Mouse (Mus musculus) midbrain, embryonic 14.5 days (tissue): ENCODE measurements around the gene Tmem174. TPM values are rescaled to one million over a fixed set of nuclear protein-coding genes. Genes with fewer than 3 reads are reported as not detected.
A peak's percentile ranks its signal among the peaks of the same experiment; 100 is the strongest.

ENCODE experiments used
- ATAC-seq: fragments of 200-750 bp; cut with Nextera tagmentation; 2 replicates; pipeline ENCODE4 v1.8.0; 2017; ENCODE audit warnings: moderate number of reproducible peaks, moderate library complexity; ENCODE audit not compliant: low FRiP score, low TSS enrichment
- DNase-seq: peaks from one replicate; pipeline ENCODE4 v3.0.0-alpha.2; 2015
- H3K27ac ChIP-seq: fragments of 300-500 bp; sonication (generic); replicated peaks from 2 replicates; pipeline ENCODE4 v1.5.1; 2014; ENCODE audit warnings: mild to moderate bottlenecking, low read depth, low read length, moderate library complexity
- H3K27me3 ChIP-seq: fragments of 300-500 bp; sonication (generic); 2 replicates; pipeline ENCODE4 v1.6.1; 2014; ENCODE audit warnings: low read length, control low read depth, mixed read lengths; ENCODE audit not compliant: control insufficient read depth, insufficient read depth
- H3K36me3 ChIP-seq: fragments of 300-500 bp; sonication (generic); 2 replicates; pipeline ENCODE4 v1.6.1; 2014; ENCODE audit warnings: low read length, control low read depth; ENCODE audit not compliant: control insufficient read depth, insufficient read depth
- H3K4me1 ChIP-seq: fragments of 300-500 bp; sonication (generic); 2 replicates; pipeline ENCODE4 v1.6.1; 2014; ENCODE audit warnings: mild to moderate bottlenecking, antibody characterized with exemption, low read length, control low read depth; ENCODE audit not compliant: control insufficient read depth, insufficient read depth
- H3K4me2 ChIP-seq: fragments of 300-500 bp; sonication (generic); 2 replicates; pipeline ENCODE4 v1.6.1; 2014; ENCODE audit warnings: mild to moderate bottlenecking, low read length, moderate library complexity
- H3K4me3 ChIP-seq: fragments of 300-500 bp; sonication (generic); replicated peaks from 2 replicates; pipeline ENCODE4 v1.5.1; 2014; ENCODE audit warnings: low read depth, low read length
- H3K9ac ChIP-seq: fragments of 300-500 bp; sonication (generic); replicated peaks from 2 replicates; pipeline ENCODE4 v1.6.1; 2014; ENCODE audit warnings: mild to moderate bottlenecking, low read length, moderate library complexity
- H3K9me3 ChIP-seq: fragments of 300-500 bp; sonication (generic); 2 replicates; pipeline ENCODE4 v1.6.1; 2016; ENCODE audit warnings: low read length, control low read depth, mixed read lengths; ENCODE audit not compliant: control insufficient read depth
- WGBS: fragments of 180-500 bp; shearing (Covaris S2); extraction: QIAGEN DNeasy Blood & Tissue Kit; methylation state at CpG from one replicate; pipeline ENCODE4 v1.1.7; 2014; 5-methylcytosine and 5-hydroxymethylcytosine counted together
- polyA plus RNA-seq: library from polyadenylated mRNA; unstranded; fragments of >200 nt; fragmentation: Nextera tagmentation; extraction: Ambion mirVana; gene quantifications from 2 replicates; pipeline ENCODE4 v1.2.1, GENCODE M21; 2014

Tmem174 gene
- polyA plus RNA-seq, 1 experiment from 2014 or later: not detected

DNA sequence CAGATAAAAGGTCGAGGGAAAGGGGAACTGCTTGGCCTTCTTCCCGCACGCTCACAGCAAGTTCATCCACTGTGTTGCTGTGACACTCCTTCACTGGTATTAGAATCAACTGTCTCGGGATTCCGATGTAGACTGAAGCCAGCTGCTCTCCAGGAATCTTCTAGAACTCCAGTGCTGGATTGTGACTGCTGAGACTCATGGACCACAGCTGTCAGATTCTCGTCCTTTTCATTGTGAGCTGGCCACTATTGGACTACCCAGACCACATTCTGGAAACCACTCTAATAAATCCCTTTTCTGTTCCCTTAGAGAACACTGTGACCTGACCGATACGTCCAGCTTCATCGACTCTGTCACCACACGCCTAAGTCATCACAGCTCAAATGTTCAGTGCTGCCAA, 28.0 kb upstream of the Tmem174 start:
- H3K4me3 ChIP-seq: no peak overlapping the region
- H3K9ac ChIP-seq: no peak overlapping the region
- no peaks in the 10 kb centered on the region for H3K4me1 ChIP-seq
- no peak for ATAC-seq
- 90% methylated on average over 10 of the region's 10 CpGs for WGBS
- DNase-seq: no peak
- no peak overlapping the region for H3K27ac ChIP-seq
- no peaks in the 10 kb centered on the region for H3K36me3 ChIP-seq
- no peak overlapping the region for H3K4me2 ChIP-seq
- H3K9me3 ChIP-seq: no peaks in the 10 kb centered on the region
- no peaks in the 10 kb centered on the region for H3K27me3 ChIP-seq

- H3K27ac ChIP-seq: no peak overlapping the region
- no peak overlapping the region for H3K4me3 ChIP-seq
- DNase-seq (no peak), ATAC-seq (no peak)
- no peaks in the 10 kb centered on the region for H3K36me3 ChIP-seq
- 88% methylated on average over 4 of the region's 4 CpGs for WGBS
- H3K4me1 ChIP-seq: no peaks in the 10 kb centered on the region
- no peaks in the 10 kb centered on the region for H3K27me3 ChIP-seq
- H3K9ac ChIP-seq: no peak overlapping the region
- no peak overlapping the region for H3K4me2 ChIP-seq
- no peaks in the 10 kb centered on the region for H3K9me3 ChIP-seq
Measured at GRCm38 (mm10) chr13:98662173-98662675, 25.0 kb upstream of the Tmem174 start.

GRCm38 (mm10) chr13:98656034-98656471, 18.8 kb upstream of the Tmem174 start:
- DNase-seq (peak; percentile 39), ATAC-seq (no peak)
- Histone ChIP-seq H3K4me1 (no peaks in the 10 kb centered on the region), H3K9me3 (no peaks in the 10 kb centered on the region), H3K9ac (no peak overlapping the region), H3K36me3 (no peaks in the 10 kb centered on the region), H3K27ac (no peak overlapping the region), H3K4me2 (no peak overlapping the region), H3K4me3 (no peak overlapping the region), H3K27me3 (no peaks in the 10 kb centered on the region)
- 72% methylated on average over 16 of the region's 16 CpGs for WGBS

DNA sequence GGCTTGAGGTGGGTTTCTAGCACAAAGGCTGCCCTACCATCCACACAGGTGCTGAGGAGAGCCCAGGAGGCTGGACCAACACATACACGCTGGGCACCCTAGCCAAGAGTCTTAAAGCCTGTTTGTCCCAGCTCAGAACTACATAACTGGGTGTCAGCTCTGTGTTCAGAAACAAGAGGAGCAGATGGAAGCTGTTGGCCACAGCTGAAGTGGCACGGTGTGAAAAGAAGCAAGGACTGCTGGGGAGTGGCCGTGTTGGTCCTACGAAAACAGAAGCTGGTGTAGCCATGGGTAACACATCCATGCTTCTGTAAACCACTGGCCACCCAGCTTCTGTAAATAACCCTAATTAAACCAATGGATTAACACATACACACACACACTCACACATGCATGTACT, 18.1 kb upstream of the Tmem174 start:
- WGBS: 94% methylated on average over 4 of the region's 4 CpGs
- DNase-seq: no peak
- Histone ChIP-seq H3K4me1 (no peaks in the 10 kb centered on the region), H3K4me2 (no peak overlapping the region), H3K4me3 (no peak overlapping the region), H3K9ac (no peak overlapping the region), H3K27me3 (no peaks in the 10 kb centered on the region), H3K36me3 (no peaks in the 10 kb centered on the region), H3K27ac (no peak overlapping the region), H3K9me3 (no peaks in the 10 kb centered on the region)
- no peak for ATAC-seq

DNA sequence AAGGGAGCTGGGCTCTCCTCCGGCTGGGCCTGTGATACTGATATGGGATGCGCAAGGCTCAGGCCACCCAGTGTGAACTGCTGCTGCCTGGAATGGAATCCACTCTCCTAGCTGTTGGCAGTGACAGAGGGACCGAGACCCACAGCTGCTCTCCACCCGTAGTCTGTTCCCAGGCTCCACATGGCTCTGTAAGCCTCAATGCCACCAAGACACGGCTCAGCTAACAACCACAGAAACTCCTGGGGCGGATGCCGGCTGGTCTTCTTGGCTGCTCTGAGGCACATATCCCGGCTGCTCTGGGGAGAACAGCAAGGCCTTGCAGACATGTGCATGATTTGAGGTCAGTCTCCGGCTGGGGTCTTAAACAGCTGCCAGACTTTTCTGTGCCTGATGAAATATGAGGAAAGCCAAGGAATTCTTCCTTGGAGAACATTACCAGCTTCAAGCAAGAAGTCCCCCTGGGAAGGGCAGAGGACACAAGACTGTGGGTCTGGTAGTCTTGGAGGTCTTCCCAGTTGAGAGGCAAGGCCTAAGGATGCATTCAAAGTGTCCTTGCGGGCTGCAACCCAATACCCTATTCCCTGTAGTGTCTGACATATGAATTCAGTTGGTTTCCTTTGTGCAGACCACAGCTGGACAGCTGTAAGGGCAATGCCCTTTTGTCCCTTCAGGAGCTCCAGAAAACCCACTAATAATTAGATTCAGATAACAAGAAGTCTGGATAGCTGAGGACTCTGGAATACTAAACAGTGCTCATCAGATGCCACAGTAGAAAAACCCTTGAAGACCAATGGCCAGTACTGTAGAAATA, 17.1 kb upstream of the Tmem174 start:
- ATAC-seq (no peak), DNase-seq (peak; percentile 2)
- Histone ChIP-seq H3K4me1 (no peaks in the 10 kb centered on the region), H3K4me3 (no peak overlapping the region), H3K27ac (no peak overlapping the region), H3K36me3 (no peaks in the 10 kb centered on the region), H3K9ac (no peak overlapping the region), H3K27me3 (no peaks in the 10 kb centered on the region), H3K4me2 (no peak overlapping the region), H3K9me3 (no peaks in the 10 kb centered on the region)
- WGBS: 89% methylated on average over 10 of the region's 10 CpGs

DNA sequence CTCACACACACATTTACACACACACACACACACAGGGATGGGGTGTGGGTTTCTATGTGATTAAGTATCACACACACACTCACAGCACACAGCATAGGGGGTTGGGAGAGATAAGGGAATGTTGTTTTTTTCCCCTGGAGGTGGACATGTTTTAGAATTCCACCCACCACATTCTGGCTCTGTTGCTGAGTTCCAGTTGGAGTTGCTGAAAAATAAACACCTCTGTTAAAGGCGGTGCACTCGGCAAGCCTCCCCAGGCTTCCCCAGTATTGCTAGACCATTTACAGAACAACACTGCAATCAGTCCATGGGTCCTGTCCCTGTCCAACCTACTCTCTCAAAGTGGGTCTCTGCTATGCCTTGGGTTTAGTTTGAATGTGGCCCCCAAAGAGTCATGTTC, 15.0 kb upstream of the Tmem174 start:
- H3K4me1 ChIP-seq: no peaks in the 10 kb centered on the region
- H3K36me3 ChIP-seq: no peaks in the 10 kb centered on the region
- ATAC-seq (no peak), DNase-seq (no peak)
- H3K4me2 ChIP-seq: no peak overlapping the region
- H3K4me3 ChIP-seq: no peak overlapping the region
- H3K27ac ChIP-seq: no peak overlapping the region
- no peaks in the 10 kb centered on the region for H3K27me3 ChIP-seq
- no peaks in the 10 kb centered on the region for H3K9me3 ChIP-seq
- WGBS: 91% methylated on average over 2 of the region's 2 CpGs
- H3K9ac ChIP-seq: no peak overlapping the region

DNA sequence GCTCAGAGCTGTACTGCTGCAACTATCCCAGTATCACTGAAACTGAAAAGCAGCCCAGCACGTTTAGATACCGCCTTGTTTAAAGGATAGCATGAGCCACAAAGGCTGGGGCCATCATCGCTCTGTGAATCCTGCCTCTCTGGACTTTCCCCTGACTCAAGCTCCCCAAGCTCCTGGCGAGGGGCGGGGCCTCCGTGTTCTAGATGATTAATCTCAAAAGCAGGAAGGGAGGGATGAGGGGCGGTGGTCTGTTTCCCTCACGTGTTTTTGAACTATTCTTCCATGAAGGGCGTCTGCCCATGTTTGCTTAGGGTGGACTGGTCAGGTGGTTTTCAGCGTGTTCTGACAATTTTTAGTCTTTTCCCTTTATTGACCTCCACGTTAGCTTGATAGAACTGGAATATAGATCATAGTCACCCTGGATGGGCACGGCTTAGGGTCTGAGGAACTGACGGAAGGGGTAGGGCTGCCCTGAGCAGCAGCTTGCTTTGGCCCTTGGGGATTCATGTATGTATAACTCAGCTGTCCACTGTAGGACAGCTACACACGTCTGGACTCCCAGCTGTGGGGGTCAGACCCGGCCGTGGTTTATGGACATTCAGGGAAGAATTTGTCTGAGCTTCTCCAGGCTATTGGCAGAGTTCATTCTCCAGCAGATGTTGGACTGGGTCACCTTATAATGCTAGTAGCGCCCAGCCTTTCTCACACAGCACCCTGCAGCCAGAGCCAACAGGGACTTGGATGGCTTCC, 14.2 kb upstream of the Tmem174 start:
- Histone ChIP-seq H3K36me3 (no peaks in the 10 kb centered on the region), H3K4me3 (no peak overlapping the region), H3K27me3 (no peaks in the 10 kb centered on the region), H3K9me3 (no peaks in the 10 kb centered on the region), H3K27ac (no peak overlapping the region), H3K4me1 (no peaks in the 10 kb centered on the region), H3K9ac (no peak overlapping the region), H3K4me2 (no peak overlapping the region)
- no peak for DNase-seq
- WGBS: 69% methylated on average over 17 of the region's 17 CpGs
- no peak for ATAC-seq

DNA sequence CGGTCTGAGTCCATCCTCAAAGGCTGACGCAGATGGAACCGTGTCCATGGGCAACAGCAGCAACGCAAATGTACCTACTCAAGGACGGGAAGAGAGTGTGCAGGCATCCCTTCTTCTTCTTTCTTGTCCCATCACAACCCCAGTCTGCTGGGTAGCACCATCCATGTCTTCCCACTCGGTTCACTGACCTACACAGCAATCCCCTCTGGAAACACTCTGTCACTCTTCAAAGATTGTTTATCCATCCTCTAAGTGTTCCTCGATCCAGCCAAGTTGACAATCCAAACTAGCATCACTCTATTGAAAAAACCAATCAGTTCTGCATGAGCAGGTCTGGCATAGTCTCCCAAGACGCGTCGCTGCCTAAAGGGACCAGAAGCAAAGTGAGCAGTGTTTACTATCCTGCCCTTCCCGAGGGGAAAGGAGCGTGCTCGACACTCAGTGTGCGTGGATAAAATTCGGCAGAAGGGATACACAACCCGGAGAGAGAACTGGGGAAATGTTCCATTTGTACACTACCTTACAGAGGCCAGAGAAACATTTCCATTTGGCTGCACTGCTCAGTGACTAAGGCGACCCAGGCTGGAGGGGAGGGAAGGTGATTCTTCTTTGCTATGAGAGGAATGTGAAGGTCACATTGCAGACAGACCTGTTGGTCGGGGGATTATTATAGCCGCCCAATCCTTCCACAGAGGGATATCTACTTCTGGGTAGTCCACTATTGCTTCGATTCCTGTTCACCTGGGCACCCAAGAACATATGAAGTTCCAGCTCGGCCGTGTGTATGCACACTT, 10.8 kb upstream of the Tmem174 start:
- H3K9ac ChIP-seq: no peak overlapping the region
- ATAC-seq (no peak), DNase-seq (no peak)
- H3K4me2 ChIP-seq: no peak overlapping the region
- H3K4me1 ChIP-seq: no peaks in the 10 kb centered on the region
- no peak overlapping the region for H3K4me3 ChIP-seq
- WGBS: 91% methylated on average over 22 of the region's 22 CpGs
- no peaks in the 10 kb centered on the region for H3K9me3 ChIP-seq
- H3K27ac ChIP-seq: no peak overlapping the region
- H3K36me3 ChIP-seq: no peaks in the 10 kb centered on the region
- H3K27me3 ChIP-seq: no peaks in the 10 kb centered on the region
